Mouse (Mus musculus) layer of hippocampus, adult 11-12 months (tissue): ENCODE results near the gene Cdh23.

Experiments used
- DNase-seq: peaks from one replicate; pipeline ENCODE4 v3.0.0; 2022; ENCODE audit warnings: low spot score

The Cdh23 gene

DNA sequence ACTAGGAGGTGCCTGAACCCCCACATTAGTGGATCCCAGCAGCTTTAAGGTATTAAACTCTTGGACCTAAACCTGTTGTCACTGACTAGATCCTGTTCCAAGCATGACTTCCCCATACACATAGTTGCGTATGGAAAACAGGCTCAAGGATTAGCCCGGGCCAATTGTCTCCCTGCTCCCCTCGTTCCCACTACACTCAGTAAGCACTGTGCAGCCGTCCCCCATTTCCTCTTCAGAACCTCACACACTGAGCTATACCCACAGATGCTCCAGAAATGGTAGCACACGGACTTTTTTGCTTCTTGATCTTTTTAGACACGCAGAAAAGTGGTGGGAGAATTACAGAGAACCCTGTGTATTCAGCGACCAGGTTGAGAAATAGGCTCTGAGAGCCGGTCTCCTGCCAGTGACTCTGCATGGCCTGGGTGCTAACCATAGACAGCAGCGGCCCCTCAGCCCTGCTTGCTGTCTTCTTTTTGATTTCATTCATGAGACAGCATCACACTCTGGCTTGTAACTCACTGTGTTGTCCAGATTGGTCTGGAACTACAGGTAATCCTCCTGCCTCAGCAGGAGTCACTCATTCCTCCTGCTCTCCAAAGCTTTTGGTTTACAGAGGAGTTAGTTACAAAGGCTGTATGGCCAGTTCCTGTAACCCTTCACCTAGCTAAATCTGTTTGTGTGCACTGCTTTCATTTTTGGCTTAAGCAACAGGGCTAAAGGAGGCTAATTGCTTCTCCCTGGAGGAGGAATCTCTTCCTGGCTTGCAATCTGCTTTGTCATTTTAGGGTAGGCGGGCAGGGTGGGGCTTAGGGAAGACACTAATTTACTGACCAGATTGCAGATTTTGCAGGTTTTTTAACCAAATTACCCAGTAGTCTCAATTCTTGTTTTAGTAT lies 413.9 kb downstream of the Cdh23 start:
- no peak for DNase-seq

- DNase-seq = no peak
These were observed 414.7 kb downstream of the Cdh23 start for GRCm38 (mm10) chr10:60281571-60282050.

DNA sequence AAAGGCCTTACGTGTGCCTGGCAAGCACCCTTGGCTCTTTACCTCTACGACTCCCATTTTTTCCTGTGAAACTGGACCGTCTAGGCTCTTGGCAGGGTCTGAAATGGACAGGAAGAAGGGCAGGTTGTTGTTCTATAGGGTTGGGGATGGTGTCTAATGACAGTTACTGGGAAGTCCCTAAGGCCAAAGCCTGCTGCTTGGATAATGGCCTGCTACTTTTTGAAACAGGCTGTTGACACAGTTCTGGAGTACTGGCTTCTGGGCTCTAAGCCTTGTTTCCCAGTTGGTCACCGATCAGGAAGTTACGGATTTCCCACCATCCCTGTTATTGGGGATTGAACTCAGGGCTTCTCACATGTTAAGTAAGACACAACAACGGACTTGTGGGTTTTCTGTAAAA lies 415.9 kb downstream of the Cdh23 start:
- DNase-seq = peak; percentile 9

GRCm38 (mm10) chr10:60279941-60280301 lies 416.4 kb downstream of the Cdh23 start:
- peak; percentile 76 for DNase-seq

- DNase-seq = peak; percentile 21
These were observed 416.9 kb downstream of the Cdh23 start for GRCm38 (mm10) chr10:60279290-60279940.

DNA sequence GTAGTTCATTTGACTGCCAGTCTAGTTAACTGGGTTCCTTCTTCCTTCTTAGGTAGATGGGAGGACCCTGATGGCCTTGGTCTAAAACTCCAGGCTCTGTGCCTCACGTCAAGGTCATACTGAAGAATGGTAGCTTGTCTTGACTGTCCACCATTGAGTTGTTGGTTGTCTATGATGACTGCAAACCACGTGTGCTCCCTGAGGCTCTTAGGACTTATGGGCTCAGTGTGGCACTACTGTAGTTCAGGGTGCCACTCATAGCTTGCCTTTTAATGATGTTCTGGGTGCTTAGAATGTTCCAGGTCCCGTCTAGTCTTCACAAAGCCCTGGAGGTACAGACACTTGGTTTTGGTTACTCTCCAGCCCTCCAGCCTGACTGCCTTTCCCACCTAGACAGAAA lies 417.5 kb downstream of the Cdh23 start:
- peak; percentile 4 for DNase-seq

DNA sequence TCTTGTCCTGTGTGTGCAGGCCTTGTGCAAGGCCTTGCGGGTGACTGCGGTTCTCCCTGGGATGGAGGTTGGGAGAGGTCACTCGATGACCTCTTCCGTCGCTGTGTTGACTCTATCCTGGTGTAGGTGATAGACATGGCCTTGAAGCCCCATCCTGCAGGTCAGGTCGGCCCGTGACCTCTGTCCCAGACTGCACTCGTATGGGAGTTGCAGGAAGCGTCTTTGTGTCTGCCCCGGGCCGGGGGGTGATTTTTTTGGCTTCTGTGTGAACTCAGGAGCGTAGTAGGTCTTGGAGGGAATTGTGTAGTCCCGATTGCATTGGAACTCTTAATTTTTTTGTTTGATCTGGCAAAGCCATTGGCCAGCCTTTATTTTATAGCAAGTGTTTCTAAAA lies 418.3 kb downstream of the Cdh23 start:
- no peak for DNase-seq

GRCm38 (mm10) chr10:60277207-60278005 lies 418.9 kb downstream of the Cdh23 start, which contains the start of gene Psap:
Psap (plus strand) TSS chr10:60277627.
- peak; percentile 94 for DNase-seq

DNA sequence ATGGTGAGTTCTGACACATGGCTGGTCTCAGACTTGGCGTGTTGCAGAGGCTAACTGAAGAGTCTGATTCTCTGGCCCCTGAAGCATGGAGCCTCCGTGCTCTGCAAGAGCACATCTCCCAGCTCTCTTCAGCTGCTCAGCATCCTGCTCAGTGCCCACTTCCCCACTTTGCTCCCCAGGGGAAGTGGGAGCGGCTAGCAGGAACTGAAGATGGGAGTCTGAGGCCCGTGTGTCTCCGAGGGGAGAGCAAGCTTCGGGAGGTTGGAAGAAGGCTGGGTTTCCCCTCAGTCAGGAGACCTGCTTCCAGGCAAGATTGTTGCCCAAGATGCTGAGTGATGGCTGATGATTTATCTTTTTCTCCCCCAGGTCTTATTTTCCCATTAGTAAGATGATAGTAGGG lies 422.9 kb downstream of the Cdh23 start:
- DNase-seq = no peak

GRCm38 (mm10) chr10:60272241-60272640 lies 424.0 kb downstream of the Cdh23 start:
- no peak for DNase-seq

DNA sequence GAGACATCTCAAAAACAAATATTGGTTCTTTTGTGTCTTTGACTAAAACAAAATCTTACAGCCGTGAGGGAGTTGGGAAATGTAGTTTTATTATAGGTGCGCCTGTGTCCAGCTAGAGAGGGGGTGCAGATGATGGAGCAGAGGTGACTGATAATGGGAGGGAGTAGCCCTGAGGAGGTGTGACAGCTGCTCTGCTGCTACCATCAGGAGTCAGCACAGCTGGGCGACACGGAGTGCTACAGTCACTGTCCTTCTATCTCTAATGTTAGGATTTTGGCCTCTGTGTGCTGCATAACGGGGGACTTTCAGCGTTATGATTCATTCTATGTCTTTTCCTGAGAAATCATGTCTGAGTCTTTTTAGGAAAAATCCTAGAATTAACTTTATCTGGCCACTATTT lies 425.3 kb downstream of the Cdh23 start:
- DNase-seq = no peak

DNA sequence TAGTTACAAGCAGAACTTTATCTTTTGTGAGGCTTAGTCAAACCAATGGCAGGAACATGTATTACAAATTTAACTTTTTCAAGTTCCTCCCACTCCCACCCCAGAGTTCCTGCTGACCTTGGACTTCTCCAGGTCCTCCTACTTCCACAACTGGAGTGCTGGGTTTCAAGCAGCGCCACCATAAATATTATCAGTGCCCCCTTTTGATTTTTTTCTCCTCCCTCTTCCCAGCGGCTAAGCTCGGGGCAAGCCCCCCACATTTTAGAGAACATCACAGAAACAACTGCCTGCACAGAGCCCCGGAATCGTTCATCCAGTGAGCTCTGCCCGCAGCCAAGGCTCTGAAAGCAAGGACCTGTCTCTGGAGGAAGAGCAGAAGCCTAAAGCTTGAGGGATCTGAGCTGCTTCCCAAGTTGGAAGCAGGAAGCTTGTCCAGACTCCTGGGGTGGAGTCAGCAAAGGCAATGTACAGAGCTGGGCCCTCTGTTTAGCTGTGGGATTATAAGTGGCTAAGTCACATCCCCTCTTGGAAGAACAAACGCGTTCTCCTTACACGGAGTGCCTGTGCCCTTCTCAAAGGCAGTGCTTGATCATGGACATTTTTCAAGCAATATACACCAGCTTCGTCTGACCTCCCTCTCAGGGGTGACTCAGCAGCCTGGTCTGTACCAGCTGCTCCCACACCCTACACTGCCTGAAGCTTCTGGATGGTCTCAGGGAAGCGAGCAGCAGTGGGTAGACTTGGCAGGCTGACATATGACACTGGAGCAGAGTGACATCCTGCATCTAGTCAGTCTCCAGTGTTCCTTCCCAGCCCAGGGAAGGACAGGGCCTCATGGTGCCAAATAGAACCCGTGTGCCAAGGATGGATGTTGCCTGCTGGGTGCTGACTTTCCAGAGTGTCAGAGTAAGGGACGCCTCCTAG lies 426.9 kb downstream of the Cdh23 start:
- DNase-seq = no peak

GRCm38 (mm10) chr10:60268738-60269137 lies 427.6 kb downstream of the Cdh23 start:
- DNase-seq = no peak

DNA sequence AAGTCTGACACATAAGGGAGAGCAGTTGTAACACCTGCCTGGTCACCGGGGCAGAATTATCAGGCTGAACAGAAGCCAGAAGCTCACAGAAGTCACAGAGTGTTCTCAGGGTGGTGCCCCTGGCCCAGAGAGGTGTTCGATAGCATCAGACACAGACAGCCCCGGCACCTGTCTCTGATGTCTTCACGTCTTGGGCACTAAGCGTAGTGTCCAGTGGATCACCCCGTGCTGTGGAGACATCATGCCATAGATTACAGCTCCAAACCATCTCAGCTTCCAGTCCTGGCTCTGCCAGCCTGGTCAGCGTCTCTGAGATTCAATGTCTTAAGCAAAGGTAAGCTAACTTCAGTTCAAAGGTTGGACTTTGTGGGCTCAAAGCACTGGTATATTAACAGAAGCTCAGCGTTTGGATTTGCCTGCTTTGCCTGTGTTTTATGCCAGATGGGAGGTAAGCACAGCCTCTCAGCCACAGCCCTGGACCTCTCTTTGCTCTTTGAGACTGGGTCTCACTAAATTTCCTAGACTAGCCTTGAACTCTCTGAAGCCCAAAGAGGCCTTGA lies 429.4 kb downstream of the Cdh23 start:
- no peak for DNase-seq

DNA sequence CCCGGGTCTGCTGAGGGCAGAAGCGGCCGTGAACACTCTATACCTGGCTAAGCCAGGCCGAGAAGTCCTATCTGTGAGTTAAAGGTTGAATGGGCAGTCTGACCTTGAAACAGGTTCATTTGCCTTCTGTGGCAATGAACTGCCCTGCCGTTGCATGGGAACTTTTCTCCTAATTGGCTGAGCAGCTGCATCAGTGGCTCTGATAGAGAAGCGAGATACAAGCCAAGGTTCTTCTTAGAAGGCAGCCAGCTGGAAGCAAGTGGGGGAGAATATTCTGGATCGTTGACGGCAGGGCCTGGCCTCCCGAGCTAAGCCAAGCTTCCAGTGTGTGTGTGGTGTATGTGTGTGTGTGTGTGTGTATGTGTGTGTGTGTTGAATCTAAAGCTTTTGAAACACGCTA lies 431.0 kb downstream of the Cdh23 start:
- no peak for DNase-seq

GRCm38 (mm10) chr10:60263351-60263750 lies 432.9 kb downstream of the Cdh23 start:
- no peak for DNase-seq

- DNase-seq = peak; percentile 90
These were observed 433.9 kb downstream of the Cdh23 start for GRCm38 (mm10) chr10:60262386-60262785.

GRCm38 (mm10) chr10:60261530-60261929 lies 434.8 kb downstream of the Cdh23 start:
- no peak for DNase-seq

DNA sequence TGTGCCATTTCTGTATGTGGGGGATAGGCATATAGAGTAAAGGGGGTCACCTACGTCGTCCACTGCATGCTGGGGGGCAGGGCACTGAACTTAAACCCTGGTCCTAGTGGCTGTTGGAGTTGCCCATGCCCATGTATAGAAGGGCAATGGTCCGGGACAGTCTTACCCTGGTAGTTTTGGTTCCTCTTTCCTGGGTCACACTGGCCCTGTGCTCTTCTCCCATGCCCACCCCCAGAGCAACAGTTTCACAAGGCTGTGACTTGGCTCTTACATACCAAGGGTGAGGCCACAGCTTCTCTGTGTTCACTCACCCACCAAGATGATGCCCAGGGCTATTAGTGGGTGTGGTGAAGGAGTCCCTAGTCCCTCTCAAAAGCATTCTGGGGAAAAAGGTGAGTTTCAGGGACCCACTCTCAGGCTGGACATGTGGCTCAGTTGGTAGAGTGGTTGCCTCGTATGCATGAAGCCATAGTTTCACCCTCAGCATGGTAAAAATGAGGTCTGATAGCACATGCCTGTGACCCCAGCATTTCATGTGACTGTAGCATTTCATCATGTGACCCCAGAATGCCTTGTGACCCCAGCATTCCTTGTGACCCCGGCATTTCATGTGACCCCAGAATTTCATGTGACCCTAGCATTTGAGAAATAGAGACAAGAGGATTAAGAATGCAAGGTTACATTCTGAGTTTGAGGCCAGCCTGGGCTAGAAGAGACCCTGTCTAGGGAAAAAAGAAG lies 435.6 kb downstream of the Cdh23 start:
- DNase-seq = no peak

DNA sequence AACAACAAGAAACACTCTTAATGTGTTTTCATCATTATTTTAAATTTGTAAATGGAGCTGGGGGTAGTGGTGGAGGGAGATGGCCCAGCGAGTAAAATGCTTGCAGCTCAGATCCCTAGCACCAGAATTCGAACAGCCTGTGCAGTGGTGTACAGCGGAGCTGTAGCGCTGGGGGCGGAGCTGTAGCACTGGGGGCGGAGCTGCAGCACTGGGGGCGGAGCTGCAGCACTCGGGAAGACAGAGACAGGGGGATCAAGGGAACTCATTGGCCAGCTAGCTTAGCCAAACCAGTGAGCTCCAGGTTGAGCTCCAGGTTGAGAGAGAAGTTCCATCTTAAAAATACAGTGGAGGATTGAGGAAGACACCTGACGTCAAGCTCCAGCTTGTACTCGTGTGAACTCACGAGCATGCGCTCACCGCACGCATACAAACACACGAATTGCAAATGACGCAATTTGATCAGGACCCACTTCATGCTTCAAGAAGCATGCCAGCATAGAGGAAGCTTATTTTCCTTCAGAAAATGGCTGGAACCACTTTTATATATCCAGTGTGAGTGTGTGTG lies 438.9 kb downstream of the Cdh23 start:
- DNase-seq = no peak
